Mouse (Mus musculus) layer of hippocampus, postnatal 10 days (tissue): Measurements from ENCODE around the gene Otulinl. TPM values are rescaled to one million over a fixed set of nuclear protein-coding genes. Genes with fewer than 3 reads are reported as not detected.

Experiments used
- DNase-seq, 2 experiments: peaks; one replicate each; pipeline ENCODE4 v3.0.0; 2021; ENCODE audit warnings: low spot score in 2 of 2
- total RNA-seq, 2 experiments: library from RNA; stranded (reverse); gene quantifications; 2 replicates each; pipeline ENCODE4 v1.2.3; 2021

Gene Otulinl
- total RNA-seq, 2 experiments from 2014 or later = 20.8 to 24.9 TPM

- DNase-seq = no peak
Observed at GRCm38 (mm10) chr15:27682619-27683018, 1.2 kb upstream of the Otulinl start.

- DNase-seq = no peak
Observed at GRCm38 (mm10) chr15:27680997-27681396, 382 bp downstream of the Otulinl start.

- no peak for DNase-seq
Observed at GRCm38 (mm10) chr15:27678511-27678910, 2.9 kb downstream of the Otulinl start.

GRCm38 (mm10) chr15:27677801-27678200, 3.6 kb downstream of the Otulinl start:
- no peak for DNase-seq

- DNase-seq = no peak
Observed at GRCm38 (mm10) chr15:27676211-27676610, 5.2 kb downstream of the Otulinl start.

GRCm38 (mm10) chr15:27675122-27675521, 6.3 kb downstream of the Otulinl start:
- no peak for DNase-seq

GRCm38 (mm10) chr15:27674041-27674440, 7.3 kb downstream of the Otulinl start:
- DNase-seq = no peak

GRCm38 (mm10) chr15:27673151-27673550, 8.2 kb downstream of the Otulinl start:
- DNase-seq = no peak

GRCm38 (mm10) chr15:27672259-27672658, 9.1 kb downstream of the Otulinl start:
- DNase-seq = no peak

GRCm38 (mm10) chr15:27671612-27672245, 9.7 kb downstream of the Otulinl start:
- DNase-seq = no peak

GRCm38 (mm10) chr15:27670708-27671107, 10.7 kb downstream of the Otulinl start:
- DNase-seq = no peak

- no peak for DNase-seq
Observed at GRCm38 (mm10) chr15:27669931-27670411, 11.4 kb downstream of the Otulinl start.

- no peak for DNase-seq
Observed at GRCm38 (mm10) chr15:27669276-27669675, 12.1 kb downstream of the Otulinl start.

- no peak for DNase-seq
Observed at GRCm38 (mm10) chr15:27668557-27668956, 12.8 kb downstream of the Otulinl start.

GRCm38 (mm10) chr15:27668001-27668461, 13.3 kb downstream of the Otulinl start:
- no peak for DNase-seq

- DNase-seq = no peak
Observed at GRCm38 (mm10) chr15:27666911-27667539, 14.4 kb downstream of the Otulinl start.

- peak; percentile 52 to 60 for DNase-seq
Observed at GRCm38 (mm10) chr15:27665392-27665911, 15.9 kb downstream of the Otulinl start.

- DNase-seq = no peak
Observed at GRCm38 (mm10) chr15:27664126-27664525, 17.3 kb downstream of the Otulinl start.

- DNase-seq = no peak
Observed at GRCm38 (mm10) chr15:27662699-27663098, 18.7 kb downstream of the Otulinl start.

GRCm38 (mm10) chr15:27661696-27662095, 19.7 kb downstream of the Otulinl start:
- no peak for DNase-seq

GRCm38 (mm10) chr15:27659592-27660244, 21.7 kb downstream of the Otulinl start:
- peak; percentile 94 to 95 for DNase-seq

- DNase-seq = no peak
Observed at GRCm38 (mm10) chr15:27659143-27659542, 22.2 kb downstream of the Otulinl start.
